Mouse (Mus musculus): ENCODE measurements around the gene Golm1. TPM values are rescaled to one million over a fixed set of nuclear protein-coding genes. Genes with fewer than 3 reads are reported as not detected.
"Not testable (repeated sequence)": the region's sequence is repeated elsewhere in the genome, so short reads cannot be mapped to it uniquely, and the experiment has no call there.

Golm1 gene
- total RNA-seq (2021) = 1 to 10 TPM; 5.9 to 6.8 TPM
- long read RNA-seq, experiment 1, partial matches to known transcripts = 2 of 11 reads
- long read RNA-seq, experiment 1, other reads (novel, unspliced or antisense) = 9 of 11 reads
- long read RNA-seq, experiment 2, partial matches to known transcripts = 7 of 24 reads
- long read RNA-seq, experiment 2, other reads (novel, unspliced or antisense) = 17 of 24 reads

DNA sequence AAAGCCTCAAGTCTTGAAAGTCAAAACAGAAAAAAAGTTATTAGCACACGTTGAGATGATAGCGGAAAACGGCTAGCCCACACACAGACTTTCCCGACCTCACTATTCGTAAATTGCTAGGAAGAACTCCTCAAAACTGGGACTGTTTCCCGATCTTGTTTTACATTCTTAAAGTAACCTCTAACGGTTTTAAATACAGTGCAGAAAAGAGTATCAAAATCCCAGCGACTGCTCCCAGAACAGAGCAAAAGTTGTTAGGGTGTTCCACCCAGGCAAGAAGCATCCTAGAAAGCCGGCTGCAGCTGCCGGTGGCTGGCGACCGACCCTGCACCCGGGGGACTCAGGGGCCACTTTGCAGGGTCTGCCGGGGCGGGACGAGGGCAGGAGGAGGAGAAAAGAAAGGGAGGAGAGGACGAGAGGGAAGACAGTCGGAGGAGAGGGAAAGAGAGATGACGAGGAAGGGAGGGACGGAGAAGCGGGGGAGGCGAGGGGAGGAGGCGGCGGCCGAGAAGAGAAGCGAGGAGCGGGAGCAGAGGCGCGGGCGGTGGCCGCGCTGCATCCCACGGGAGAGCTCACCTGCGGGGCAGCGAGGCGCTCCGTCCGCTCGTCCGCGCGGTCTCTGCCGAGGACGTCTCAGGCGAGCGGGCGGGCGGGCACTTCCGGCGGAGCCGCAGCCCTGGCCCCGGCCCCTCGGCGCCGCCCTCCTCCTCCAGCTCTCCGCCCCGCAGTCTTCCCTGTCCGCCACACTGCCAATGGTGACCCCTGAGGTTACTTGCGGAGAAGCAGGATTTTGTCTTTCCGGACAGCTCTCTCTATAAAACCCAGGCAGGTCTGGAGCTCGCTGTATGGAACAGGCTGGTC, at the start of gene Golm1:
Gene Golm1 (minus strand): TSS at position 661 of the 861 bp plus-strand sequence.
- intact Hi-C loops (cut with DNase I) = no loop called here
- peak; percentile 40 to 42 for DNase-seq

- DNase-seq; intact Hi-C loops (cut with DNase I): not testable (repeated sequence)
Observed at GRCm38 (mm10) chr13:59722089-59722488, 46.5 kb upstream of the Golm1 start.

- intact Hi-C loops (cut with DNase I) = no loop called here
- no peak for DNase-seq
Observed at GRCm38 (mm10) chr13:59719475-59719874, 43.9 kb upstream of the Golm1 start.

- DNase-seq; intact Hi-C loops (cut with DNase I): not testable (repeated sequence)
Observed at GRCm38 (mm10) chr13:59718857-59719440, 43.3 kb upstream of the Golm1 start.

DNA sequence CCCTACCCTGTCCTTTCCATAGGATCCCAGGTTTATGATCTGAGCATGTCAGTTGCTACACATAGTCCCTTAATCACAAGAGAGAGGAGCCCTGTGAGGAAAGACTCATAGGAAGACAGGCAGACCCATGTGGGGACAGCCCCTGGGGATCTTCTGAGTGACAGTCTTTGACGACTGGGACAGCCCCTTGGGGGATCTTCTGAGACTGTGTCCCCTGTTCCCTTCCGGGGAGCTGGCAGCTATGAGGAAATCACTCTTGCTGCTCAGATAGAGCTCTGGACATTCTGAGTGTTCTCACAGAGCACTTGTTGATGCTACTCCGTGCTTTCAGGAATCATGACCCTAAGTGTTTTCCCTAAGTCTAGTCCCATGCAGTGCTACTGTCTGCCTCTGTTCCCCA, 38.1 kb upstream of the Golm1 start:
- DNase-seq = no peak
- intact Hi-C loops (cut with DNase I) = no loop called here

GRCm38 (mm10) chr13:59711984-59712383, 36.4 kb upstream of the Golm1 start, which contains the start of gene Spata31d1b:
TSS of gene Spata31d1b (plus strand) at chr13:59712284.
- intact Hi-C loops (cut with DNase I); DNase-seq: not testable (repeated sequence)

DNA sequence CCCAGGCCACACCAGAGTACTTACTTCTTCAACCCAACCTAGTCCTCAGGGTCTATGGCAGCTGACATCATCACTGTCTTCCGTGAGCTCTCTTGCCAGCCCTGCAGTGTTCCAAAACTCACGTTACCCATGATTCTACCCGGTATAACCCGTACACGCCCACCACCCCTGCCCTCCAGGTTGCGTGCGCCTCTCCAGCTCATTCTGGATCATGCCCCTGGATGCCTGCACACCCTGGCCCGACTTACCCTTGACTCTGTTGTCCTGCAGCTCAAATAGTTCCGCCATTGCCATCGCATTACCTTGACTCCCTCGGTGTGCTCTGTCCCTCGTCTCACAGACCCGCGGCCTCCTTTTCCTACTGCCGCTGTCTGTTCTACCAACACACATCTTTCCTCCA, 34.6 kb upstream of the Golm1 start, which contains the start of gene Spata31d1a:
Gene Spata31d1a (minus strand): TSS at position 101 of the 400 bp plus-strand sequence.
- intact Hi-C loops (cut with DNase I) = no loop called here
- no peak for DNase-seq

GRCm38 (mm10) chr13:59704562-59704961, 29.0 kb upstream of the Golm1 start:
- DNase-seq = no peak

DNA sequence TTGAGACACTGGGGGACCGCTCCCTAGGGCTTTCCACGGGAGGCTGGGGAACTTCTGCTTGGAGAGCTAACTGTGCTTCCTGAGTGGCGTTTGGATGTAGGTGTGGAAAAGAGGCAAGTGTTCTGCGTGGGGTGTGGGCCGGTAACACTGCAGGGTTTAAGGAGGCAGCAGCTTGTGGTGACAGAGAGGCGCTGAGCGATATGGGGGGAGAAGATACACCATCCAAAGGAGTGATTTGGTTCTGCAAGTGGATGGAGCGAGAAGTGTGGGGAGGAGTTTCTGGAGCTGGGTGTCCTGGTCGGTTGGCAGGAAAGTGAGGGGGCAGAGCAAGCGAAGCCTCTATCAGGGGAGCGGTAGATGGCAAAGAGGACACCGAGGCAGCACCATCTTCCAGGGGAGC, 27.9 kb upstream of the Golm1 start:
- no peak for DNase-seq
- intact Hi-C loops (cut with DNase I) = no loop called here

More at GRCm38 (mm10) chr13:59704562-59704961, 29.0 kb upstream of the Golm1 start:
- intact Hi-C loops (cut with DNase I) = no loop called here

GRCm38 (mm10) chr13:59700137-59700536, 24.5 kb upstream of the Golm1 start:
- DNase-seq; intact Hi-C loops (cut with DNase I): not testable (repeated sequence)

DNA sequence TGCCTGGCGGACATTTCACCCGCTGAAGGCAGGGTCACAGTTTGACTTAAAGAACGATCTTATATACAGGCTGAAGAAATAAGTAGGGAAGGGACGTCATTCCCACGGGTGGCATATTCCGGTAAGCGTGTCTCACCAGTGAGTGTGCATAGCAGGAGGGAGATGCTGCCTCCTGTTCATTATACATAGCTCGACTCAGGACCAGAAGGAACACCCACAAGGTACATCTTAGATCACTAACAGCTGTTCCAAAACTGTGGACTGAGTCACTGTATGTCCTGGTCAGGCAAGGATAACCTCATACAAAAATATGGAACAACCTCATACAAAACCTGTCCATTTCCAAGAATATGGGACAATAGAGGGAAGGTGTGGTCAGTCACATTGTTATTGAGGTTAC, 23.5 kb upstream of the Golm1 start:
- intact Hi-C loops (cut with DNase I) = no loop called here
- no peak for DNase-seq

DNA sequence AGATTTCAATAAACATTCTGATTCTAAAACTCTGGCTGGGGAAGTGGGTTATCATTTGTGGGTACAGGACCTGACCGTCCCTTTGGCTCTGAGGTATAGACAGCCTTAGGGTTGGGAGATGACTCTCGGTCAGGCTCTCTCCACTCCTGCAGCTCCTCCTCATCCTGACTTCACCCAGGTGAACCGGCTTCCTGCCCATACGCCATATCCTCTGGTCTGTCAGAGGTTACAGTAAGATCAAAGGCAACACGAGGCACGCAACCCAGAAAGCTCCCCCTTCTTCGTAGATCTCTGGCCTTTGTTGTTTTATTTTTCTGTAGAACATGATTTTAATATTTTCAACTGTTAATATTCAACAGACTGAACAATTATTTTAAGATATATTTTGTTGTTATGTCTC, 20.2 kb upstream of the Golm1 start:
- DNase-seq = no peak
- intact Hi-C loops (cut with DNase I) = no loop called here

GRCm38 (mm10) chr13:59694008-59694407, 18.4 kb upstream of the Golm1 start, which contains the start of gene 4921517D22Rik:
TSS of gene 4921517D22Rik (minus strand) at chr13:59694108.
- DNase-seq = no peak
- intact Hi-C loops (cut with DNase I) = no loop called here

- no peak for DNase-seq
- intact Hi-C loops (cut with DNase I) = no loop called here
Observed at GRCm38 (mm10) chr13:59691478-59691877, 15.9 kb upstream of the Golm1 start.

DNA sequence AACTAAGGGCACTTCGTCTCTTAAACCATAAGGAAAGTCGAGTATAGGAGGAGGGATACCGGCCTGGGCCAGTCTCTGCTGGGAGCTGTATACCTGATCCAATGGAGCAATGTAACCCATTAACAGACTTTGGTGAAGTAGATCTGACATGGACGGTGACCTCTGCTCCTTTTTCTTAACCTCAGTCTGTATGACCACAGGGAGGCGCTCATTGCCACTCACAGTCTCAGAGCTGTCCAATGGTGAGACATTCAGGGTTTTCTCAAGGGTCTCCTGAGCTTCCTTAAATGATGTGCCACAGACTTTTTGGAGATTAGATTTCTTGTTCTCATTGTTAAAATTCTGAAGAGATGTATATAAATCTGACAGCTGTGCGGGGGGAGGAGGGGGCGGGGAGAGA, 15.0 kb upstream of the Golm1 start:
- no peak for DNase-seq
- intact Hi-C loops (cut with DNase I) = no loop called here

- intact Hi-C loops (cut with DNase I) = no loop called here
- DNase-seq = no peak
Observed at GRCm38 (mm10) chr13:59689843-59690242, 14.2 kb upstream of the Golm1 start.

- intact Hi-C loops (cut with DNase I) = no loop called here
- DNase-seq = no peak
Observed at GRCm38 (mm10) chr13:59689313-59689712, 13.7 kb upstream of the Golm1 start.

GRCm38 (mm10) chr13:59688338-59688770, 12.7 kb upstream of the Golm1 start:
- intact Hi-C loops (cut with DNase I) = no loop called here

GRCm38 (mm10) chr13:59685236-59685635, 9.6 kb upstream of the Golm1 start:
- intact Hi-C loops (cut with DNase I) = no loop called here
- no peak for DNase-seq

More at GRCm38 (mm10) chr13:59688338-59688770, 12.7 kb upstream of the Golm1 start:
- DNase-seq = no peak

DNA sequence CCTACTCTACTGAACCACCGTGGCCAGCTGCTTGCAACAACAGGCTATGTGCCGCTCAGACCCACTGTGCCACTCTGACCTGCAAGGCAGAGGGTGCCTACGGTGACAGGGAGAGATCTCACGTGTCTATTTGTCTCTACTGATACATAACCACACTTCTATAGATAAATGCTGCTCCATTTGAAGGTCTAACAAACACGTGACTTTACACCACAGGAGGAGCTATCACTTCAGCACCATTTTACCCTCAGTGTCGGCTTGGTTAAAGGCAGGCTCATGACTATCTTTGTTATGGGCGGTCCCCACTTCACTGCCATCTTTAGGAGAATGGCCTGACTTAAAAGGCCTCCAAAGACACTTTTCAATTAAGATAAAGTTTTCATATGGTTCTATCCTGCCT, 7.0 kb upstream of the Golm1 start:
- DNase-seq = no peak
- intact Hi-C loops (cut with DNase I) = no loop called here

- intact Hi-C loops (cut with DNase I) = no loop called here
- DNase-seq = no peak
Observed at GRCm38 (mm10) chr13:59679908-59680307, 4.3 kb upstream of the Golm1 start.
